Mouse (Mus musculus) B cell, adult 67 days (primary cell): ENCODE measurements around the gene 2310009B15Rik. TPM values are rescaled to one million over a fixed set of nuclear protein-coding genes. Genes with fewer than 3 reads are reported as not detected.

ENCODE experiments used
- total RNA-seq, 2 experiments: library from RNA; stranded (reverse); gene quantifications; 4 replicates each; pipeline ENCODE4 v1.2.4; 2023

2310009B15Rik gene
- total RNA-seq: 1 to 10 TPM; 5.8 to 6.6 TPM

DNA sequence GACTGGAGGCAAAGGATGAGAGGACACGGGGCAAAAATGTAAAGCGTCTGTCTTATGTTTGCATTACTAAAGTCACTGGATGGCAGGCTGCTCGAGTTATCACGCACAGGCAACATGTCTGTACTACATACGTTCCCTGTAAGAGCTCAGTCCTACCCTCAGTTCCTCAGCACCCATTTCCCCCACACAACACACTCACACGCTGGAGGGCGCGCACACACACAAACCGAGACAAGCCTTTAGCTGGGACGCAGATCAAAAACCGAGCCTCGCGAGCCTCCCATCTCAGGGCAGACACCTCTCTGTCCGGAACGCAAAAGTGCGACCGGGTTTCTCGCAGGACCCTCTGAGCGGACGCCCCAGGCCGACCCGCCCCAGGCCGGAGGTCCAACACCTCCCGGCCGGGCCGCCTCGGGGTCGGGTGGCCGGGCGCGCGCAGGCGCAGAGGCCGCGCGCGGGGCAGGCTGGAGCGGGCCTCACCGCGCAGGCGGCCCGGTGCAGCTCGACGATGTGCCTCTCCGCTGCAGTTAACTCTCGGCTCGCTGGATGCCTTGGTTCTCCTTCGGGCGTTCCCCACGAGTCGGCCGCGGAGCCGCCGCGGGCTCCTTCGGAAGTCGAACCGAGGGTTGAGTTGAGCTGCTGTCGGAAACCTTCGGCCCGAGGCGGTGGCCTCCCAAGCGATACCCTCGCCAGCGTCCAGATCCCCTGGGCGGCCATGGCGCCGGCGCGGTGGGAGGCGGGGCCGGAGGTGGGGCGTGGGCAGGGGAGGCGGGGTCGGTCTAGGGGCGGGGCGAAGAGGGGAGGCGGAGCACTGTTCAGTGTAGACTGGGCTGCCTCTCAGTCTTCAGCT, at the start of gene 2310009B15Rik:
Gene 2310009B15Rik, minus strand, starts transcription at position 752 of the 850 bp plus-strand sequence.

DNA sequence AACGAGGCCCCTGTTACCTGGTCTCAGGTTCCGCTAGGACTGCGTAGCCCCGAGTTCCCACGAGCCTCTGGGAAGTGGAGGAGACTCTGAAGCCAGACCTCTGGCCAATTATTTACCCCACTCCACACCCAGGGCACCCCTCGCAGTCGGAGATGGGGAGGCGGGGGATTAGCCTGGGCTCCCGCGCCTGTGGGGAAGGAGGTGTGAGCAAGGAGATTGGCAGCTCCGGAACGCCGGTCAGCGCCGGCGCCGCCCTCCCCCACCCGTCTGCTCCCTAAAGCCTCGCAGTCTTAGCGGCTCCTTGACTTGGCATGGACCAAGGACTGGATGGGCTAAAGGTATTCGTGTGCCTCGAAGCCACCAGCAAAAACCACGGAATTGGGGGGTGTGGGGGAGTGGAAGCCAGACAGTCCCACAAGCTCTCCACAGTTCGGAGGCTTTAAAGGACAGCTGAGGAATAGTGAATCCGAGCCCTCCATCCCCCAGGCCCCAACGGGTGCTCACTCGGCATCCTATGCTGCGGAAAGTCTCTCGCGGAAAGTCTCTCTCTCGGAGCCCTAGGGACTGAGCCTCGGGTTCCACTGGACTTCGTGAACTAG, 8.0 kb downstream of the 2310009B15Rik start, which contains the start of gene Lhx9:
Gene Lhx9, minus strand, starts transcription at position 67 of the 599 bp plus-strand sequence.

Other genes with a start within 250 kb of the 2310009B15Rik start
- gene Nek7, start 236.7 kb downstream of the 2310009B15Rik start, total RNA-seq: 10 to 100 TPM; 67.6 to 72.7 TPM
- not detected for gene Lhx9, start 8.3 kb downstream of the 2310009B15Rik start, total RNA-seq
- 10 to 100 TPM; 89.2 to 91.4 TPM for gene Dennd1b, start 106.6 kb upstream of the 2310009B15Rik start, total RNA-seq